ENCODE assay signal across 14 mouse cellular contexts in genomic region chr2:138186700-138187099, GRCm38 (mm10).
"Had no signal": no experiment of that assay in that cellular context is flagged by ENCODE, and none has a peak within 500 bp of the region (broad histone marks: within the 10 kb centered on the region; RNA-seq: fewer than 3 reads in every experiment).

No protein-coding gene starts in this region.

- DNase-seq: gastrocnemius, postnatal 14 days; gastrocnemius, postnatal 36 days; heart, adult 11 months; heart, adult 2 months; heart, postnatal 14 days; heart, postnatal 36 days; kidney, adult 11 months; kidney, adult 2 months; kidney, adult 9 months; kidney, postnatal 14 days; kidney, postnatal 36 days; layer of hippocampus, adult 9-11 months; liver; liver, embryonic 13.5 days had no signal
